Mouse (Mus musculus): ENCODE data around the gene Nck2. TPM values are rescaled to one million over a fixed set of nuclear protein-coding genes. Genes with fewer than 3 reads are reported as not detected.
A peak's percentile ranks its signal among the peaks of the same experiment; 100 is the strongest.

Gene Nck2
- polyA plus RNA-seq, 1 experiment from 2014 or later: 60.2 TPM

DNA sequence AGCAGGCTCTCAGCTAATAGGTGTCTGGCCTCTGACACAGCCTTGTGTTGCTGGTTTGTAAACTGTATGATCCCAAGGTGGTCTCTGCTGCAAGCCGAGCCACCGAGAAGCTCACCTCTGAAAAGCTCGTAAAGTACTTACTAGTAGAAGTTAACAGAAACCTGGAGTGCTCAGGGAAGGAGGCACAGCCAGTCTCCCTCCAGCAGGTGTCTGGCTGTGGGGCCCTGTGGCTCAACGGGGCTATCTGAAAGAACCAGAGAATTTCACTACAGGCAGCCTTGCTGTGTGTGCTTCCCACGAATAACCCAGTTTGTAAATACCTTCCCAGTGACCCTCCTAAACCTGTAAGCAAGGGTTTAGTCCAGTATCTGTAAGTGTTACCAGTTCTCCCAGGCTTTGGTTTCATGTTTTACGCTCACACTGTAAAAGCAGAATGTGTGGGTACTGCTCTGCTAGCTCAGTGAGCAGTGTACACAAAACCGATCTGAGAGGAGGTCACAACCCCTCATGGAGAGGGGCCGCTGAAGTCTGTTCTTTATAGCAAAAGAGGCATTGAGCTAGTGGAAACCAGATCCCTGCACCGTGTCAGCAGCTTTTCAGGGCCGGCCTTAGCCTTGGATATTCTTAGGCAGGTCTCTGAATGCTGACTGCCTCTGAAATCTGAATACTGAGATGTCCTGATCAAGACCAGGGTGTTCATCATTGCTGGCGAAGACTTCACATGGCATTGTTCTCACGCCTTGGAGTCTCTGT is 111.0 kb downstream of the Nck2 start:
- Histone ChIP-seq H3K9me3 (no peaks in the 10 kb centered on the region), H3K36me3 (peaks cover 14% of the 10 kb centered on the region), H3K4me1 (0 out of 2 replicates have a peak, but pooled peaks cover 9% of the 10 kb centered on the region), H3K27ac (replicated peaks) (no peak overlapping the region), H3K4me3 (no peak overlapping the region), H3K9ac (replicated peaks) (no peak overlapping the region), H3K4me2 (replicated peaks) (no peak overlapping the region), H3K27me3 (no peaks in the 10 kb centered on the region)
- no peak for ATAC-seq (replicated peaks)
- WGBS: 67% methylated on average over 12 of the region's 12 CpGs

DNA sequence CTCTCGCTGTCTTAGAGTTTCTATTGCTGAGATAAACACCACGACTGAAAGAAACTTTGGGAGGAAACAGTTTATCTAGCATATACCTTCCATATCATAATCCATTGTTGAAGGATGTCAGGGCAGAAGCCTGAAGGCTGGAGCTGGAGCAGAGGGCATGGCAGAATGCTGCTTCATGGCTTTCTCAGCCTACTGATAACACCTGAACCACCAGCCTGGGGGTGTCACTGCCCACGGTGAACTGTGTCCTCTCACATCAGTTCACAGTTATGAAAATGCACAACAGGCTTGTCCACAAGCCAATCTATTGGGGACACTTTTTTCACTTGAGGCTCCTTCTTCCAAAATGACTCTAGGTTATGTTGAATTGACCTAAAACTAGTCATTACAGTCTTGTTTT is 114.0 kb downstream of the Nck2 start:
- no peak overlapping the region for H3K9ac ChIP-seq (replicated peaks)
- H3K4me1 ChIP-seq: peaks cover 8% of the 10 kb centered on the region; the same call in 1 of the 2 replicates
- no peaks in the 10 kb centered on the region for H3K27me3 ChIP-seq
- H3K27ac ChIP-seq (replicated peaks): no peak overlapping the region
- 96% methylated on average over 3 of the region's 3 CpGs for WGBS
- peaks cover 14% of the 10 kb centered on the region for H3K36me3 ChIP-seq
- no peak overlapping the region for H3K4me3 ChIP-seq
- no peak overlapping the region for H3K4me2 ChIP-seq (replicated peaks)
- H3K9me3 ChIP-seq: no peaks in the 10 kb centered on the region
- ATAC-seq (replicated peaks): no peak

DNA sequence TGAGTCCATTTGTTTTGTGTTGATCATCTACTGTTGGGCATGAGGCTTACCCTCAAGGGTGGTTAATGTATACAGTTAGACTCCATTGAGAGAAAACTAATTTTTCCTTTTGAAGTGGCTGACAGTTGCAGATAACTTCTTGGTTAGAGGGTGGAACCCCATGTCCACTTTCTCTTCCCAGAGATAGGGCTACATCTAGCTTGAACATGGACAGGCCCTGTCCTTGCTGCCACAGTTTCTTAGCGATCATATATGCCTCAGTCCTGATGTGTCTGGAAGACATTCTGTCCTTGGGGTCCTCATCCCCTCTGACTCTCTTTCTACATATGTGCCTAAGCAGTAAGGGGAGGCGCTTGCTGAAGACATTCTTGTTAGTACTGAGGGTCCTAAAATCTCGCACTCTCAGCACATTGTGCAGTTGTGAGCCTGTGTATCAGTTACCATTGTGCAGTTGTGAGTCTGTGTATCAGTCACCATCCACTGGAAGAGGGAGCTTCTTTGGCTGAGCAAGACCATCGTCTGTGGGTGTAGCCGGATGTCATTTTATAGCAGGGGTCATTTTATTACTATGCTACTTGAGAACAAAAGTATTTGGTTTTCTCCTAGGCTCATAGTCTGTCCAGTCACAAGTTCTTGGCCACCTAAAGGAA is 114.8 kb downstream of the Nck2 start:
- Histone ChIP-seq H3K9ac (replicated peaks) (no peak overlapping the region), H3K4me3 (no peak overlapping the region), H3K36me3 (peaks cover 7% of the 10 kb centered on the region), H3K27me3 (no peaks in the 10 kb centered on the region), H3K4me2 (replicated peaks) (no peak overlapping the region), H3K4me1 (peaks cover 8% of the 10 kb centered on the region; the same call in 1 of the 2 replicates), H3K9me3 (no peaks in the 10 kb centered on the region), H3K27ac (replicated peaks) (no peak overlapping the region)
- ATAC-seq (replicated peaks): no peak
- 94% methylated on average over 5 of the region's 5 CpGs for WGBS

DNA sequence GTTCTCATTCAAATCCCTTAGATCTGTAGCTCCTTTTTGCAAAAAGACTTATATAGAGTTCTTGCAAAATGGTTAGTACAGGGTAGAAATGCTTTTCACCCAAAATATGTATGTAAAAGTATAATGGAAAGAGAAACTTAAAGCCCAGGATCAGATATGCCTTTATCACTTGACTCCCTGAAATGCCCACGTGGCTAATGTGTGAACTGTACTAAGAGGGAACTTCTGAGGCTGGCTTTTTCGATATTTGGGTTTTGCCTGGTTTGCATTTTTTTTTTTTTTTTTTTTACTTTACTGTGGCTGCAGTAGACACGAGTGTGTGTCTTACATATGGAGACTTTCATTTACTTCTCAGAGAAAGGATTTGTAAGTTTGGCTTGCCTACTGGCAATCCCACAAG is 116.7 kb downstream of the Nck2 start:
- Histone ChIP-seq H3K27ac (replicated peaks) (no peak overlapping the region), H3K4me1 (peaks cover 8% of the 10 kb centered on the region; the same call in 1 of the 2 replicates), H3K9ac (replicated peaks) (no peak overlapping the region), H3K9me3 (no peaks in the 10 kb centered on the region), H3K4me2 (replicated peaks) (no peak overlapping the region), H3K4me3 (no peak overlapping the region), H3K27me3 (no peaks in the 10 kb centered on the region), H3K36me3 (no peaks in the 10 kb centered on the region)
- ATAC-seq (replicated peaks): no peak
- WGBS: 91% methylated on average over 3 of the region's 3 CpGs

DNA sequence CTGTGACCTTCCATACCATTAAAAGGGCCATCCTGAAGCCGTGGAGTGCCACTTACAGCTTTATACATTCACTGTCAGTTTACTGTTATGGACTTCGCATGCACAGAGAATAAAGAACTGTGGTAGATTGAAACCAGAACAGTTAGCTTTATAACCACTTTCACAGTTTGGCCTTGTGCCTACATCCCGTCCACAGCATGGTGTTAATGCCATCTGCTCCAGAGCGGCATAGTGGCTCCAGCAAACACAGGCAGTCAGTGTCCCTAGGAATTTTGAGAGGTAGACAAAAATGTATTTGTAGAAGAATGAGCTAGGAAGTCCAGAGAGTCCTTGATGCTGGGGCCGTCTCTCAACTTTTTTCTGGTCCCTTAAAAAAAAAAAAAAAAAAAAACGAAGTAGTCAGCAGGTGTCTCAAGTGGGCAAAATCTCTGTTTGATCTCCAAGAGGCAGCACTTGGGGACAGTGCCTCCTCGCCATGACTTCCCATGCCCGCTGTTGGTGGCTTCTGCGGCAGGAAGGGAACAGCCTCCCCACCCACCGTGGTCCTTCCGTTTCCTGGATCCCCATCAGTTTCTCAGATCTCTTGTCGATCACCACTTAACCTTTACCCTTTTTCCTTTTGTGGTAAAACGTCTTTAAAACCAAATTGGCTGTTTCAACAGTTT is 117.8 kb downstream of the Nck2 start:
- Histone ChIP-seq H3K27ac (replicated peaks) (peak overlapping the region; percentile 55; the same call in 1 of the 2 replicates), H3K4me1 (peaks cover 8% of the 10 kb centered on the region; the same call in 1 of the 2 replicates), H3K36me3 (no peaks in the 10 kb centered on the region), H3K9me3 (no peaks in the 10 kb centered on the region), H3K9ac (replicated peaks) (no peak overlapping the region), H3K27me3 (no peaks in the 10 kb centered on the region), H3K4me3 (no peak overlapping the region), H3K4me2 (replicated peaks) (no peak overlapping the region)
- WGBS: 77% methylated on average over 13 of the region's 13 CpGs
- ATAC-seq (replicated peaks): no peak

DNA sequence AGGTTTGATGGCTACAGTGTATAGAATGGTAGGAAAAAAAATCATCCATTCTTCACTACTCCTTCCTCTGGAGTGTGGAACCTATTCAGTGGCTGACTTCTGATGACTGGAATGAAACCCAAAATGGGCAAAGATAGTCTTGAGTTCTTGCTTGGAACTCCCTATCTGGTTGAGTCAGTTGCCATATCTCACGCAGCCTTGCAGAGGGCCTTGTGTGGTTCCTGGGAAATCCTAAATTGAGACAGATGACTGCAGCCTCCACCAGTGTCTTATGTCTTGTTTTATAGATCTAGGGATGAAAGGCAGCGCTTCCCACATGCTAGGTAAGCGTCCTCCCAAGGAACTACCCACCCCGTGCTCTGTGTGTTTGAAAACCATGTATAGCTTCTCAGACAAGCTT is 120.9 kb downstream of the Nck2 start:
- no peaks in the 10 kb centered on the region for H3K9me3 ChIP-seq
- no peaks in the 10 kb centered on the region for H3K27me3 ChIP-seq
- no peak overlapping the region for H3K4me3 ChIP-seq
- no peak overlapping the region for H3K9ac ChIP-seq (replicated peaks)
- H3K4me1 ChIP-seq: peaks cover 11% of the 10 kb centered on the region; the same call in 1 of the 2 replicates
- no peak overlapping the region for H3K4me2 ChIP-seq (replicated peaks)
- WGBS: 95% methylated on average over 4 of the region's 4 CpGs
- ATAC-seq (replicated peaks): no peak
- H3K36me3 ChIP-seq: no peaks in the 10 kb centered on the region
- H3K27ac ChIP-seq (replicated peaks): no peak overlapping the region

DNA sequence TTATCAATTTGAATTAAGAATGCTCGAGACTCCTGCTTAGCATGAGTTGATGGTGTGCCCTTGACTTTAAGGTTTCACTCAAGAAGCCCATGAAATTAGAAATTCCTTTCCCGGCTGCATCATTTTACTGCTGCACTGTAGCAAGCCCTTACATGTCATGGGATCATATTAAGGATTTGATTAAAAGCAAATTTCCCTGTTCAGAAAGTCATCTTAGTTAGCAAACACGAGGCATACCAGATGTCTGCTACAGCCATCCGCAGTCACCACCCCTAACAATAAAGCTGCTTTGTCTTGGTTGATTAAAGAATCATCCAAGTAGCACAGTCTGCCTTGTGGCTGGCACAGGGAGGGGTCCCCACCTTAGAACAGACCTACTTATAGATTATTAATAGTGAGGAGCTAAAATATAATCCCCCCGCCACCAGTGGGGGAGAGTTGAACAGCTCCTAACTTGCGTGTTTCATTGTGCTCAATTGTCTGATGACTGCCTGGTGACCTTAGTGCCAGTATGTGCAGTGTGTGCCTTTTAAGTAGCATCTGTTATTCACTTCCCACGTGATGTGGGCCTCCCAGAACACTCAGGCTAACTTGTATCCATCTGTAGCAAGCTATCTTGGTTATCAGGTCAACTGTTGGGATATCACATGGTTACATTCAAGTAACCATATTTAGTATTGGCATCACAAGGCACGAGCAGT is 122.4 kb downstream of the Nck2 start:
- 80% methylated on average over 8 of the region's 8 CpGs for WGBS
- Histone ChIP-seq H3K4me1 (peaks cover 10% of the 10 kb centered on the region; the same call in 1 of the 2 replicates), H3K9ac (replicated peaks) (no peak overlapping the region), H3K36me3 (peaks cover 3% of the 10 kb centered on the region; the same call in 1 of the 2 replicates), H3K27me3 (no peaks in the 10 kb centered on the region), H3K27ac (replicated peaks) (no peak overlapping the region), H3K4me2 (replicated peaks) (no peak overlapping the region), H3K9me3 (no peaks in the 10 kb centered on the region), H3K4me3 (no peak overlapping the region)
- ATAC-seq (replicated peaks): no peak

DNA sequence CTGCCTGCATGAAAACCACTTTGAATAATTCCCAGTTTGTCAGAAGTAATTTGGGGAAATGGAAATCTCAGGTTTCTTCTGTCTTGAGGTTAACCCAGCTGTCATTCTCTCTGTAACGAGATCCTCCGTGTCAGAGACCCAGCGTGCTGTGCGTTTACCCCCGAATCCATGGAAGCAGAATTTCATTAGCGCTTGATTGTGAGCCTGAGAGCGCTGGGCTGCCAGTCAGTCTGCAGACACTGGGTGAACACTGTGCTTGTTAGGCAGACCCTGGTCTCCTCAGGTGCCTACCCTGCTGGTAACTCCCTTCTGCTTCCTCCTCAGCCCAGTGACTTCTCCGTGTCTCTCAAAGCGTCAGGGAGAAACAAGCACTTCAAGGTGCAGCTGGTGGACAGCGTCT is 124.4 kb downstream of the Nck2 start:
- Histone ChIP-seq H3K27me3 (no peaks in the 10 kb centered on the region), H3K27ac (replicated peaks) (no peak overlapping the region; the same call in 1 of the 2 replicates), H3K9me3 (no peaks in the 10 kb centered on the region), H3K36me3 (peaks cover 3% of the 10 kb centered on the region; the same call in 1 of the 2 replicates), H3K4me2 (replicated peaks) (no peak overlapping the region), H3K4me1 (0 out of 2 replicates have a peak, but pooled peaks cover 4% of the 10 kb centered on the region), H3K4me3 (no peak overlapping the region), H3K9ac (replicated peaks) (no peak overlapping the region)
- 42% methylated on average over 10 of the region's 10 CpGs for WGBS
- ATAC-seq (replicated peaks): peak; percentile 49; the same call in 1 of the 2 replicates

DNA sequence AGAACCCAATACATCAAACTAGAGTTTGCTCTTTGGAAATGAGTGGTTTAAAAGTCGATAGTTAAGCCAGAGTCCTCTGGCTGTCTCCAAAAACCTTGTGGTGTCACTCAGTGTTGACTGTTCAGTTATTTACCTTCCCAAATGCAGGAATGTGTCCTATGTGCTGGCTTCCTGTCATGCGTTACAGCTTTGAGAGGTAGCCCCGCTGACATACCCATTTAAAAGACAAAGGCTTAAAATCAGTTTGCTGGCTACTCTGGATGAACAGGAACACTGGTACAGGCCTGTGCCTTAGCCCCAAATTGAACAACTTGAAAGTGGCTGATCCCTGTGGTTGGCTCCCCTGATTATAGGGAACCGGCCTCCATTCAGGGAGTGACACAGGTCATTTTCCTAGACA is 126.7 kb downstream of the Nck2 start:
- Histone ChIP-seq H3K4me3 (no peak overlapping the region), H3K27ac (replicated peaks) (no peak overlapping the region), H3K36me3 (peaks cover 3% of the 10 kb centered on the region; the same call in 1 of the 2 replicates), H3K4me2 (replicated peaks) (no peak overlapping the region), H3K9me3 (no peaks in the 10 kb centered on the region), H3K27me3 (no peaks in the 10 kb centered on the region), H3K9ac (replicated peaks) (no peak overlapping the region), H3K4me1 (0 out of 2 replicates have a peak, but pooled peaks cover 4% of the 10 kb centered on the region)
- no peak for ATAC-seq (replicated peaks)
- WGBS: 91% methylated on average over 4 of the region's 4 CpGs

DNA sequence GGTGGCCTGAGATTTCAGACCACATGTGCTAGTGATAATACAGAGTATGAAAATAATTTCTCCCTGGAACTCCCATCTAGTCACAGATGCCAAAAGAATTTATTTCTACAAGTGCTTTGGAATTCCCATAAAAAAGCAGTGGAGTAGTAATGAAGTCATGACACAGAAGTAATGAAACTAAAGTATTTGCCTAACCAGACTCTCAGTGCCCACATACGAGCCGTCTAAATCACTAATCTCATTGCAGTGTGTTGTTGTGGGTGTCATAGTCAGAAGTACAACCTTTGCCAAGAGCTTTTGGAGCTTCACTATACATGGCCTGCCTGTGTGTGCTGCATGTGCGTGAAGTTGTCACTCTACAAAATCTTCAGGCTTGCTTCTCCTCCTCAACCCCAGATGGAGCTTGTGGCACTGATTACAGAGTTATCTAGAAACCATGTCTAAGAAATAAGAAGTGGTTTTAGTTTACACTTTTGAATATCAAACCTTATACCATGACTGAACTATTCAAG is 130.5 kb downstream of the Nck2 start:
- Histone ChIP-seq H3K4me2 (replicated peaks) (no peak overlapping the region), H3K27me3 (no peaks in the 10 kb centered on the region), H3K4me1 (no peaks in the 10 kb centered on the region), H3K27ac (replicated peaks) (no peak overlapping the region), H3K4me3 (no peak overlapping the region), H3K9me3 (no peaks in the 10 kb centered on the region), H3K9ac (replicated peaks) (no peak overlapping the region), H3K36me3 (peaks cover 3% of the 10 kb centered on the region; the same call in 1 of the 2 replicates)
- 83% methylated on average over 3 of the region's 3 CpGs for WGBS
- ATAC-seq (replicated peaks): no peak; the same call in 1 of the 2 replicates

DNA sequence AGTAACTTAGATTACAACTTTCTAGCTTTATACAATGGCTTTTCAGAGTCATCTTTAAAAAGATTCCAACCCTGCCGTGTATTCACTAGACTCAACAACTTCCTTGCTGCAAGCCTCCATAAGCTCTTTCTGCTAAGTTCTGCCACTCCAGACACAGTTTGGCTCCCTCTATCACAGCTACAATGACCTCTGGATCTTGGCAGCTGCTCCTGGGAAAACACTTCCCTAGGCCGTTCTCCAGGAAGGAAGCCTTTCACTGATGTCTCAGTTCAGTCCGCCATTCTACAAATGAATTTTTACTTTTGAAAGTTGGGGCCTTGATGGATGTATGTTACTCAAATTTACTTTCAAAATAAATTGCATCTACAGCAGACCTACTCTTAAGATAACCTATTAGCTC is 133.0 kb downstream of the Nck2 start:
- WGBS: 82% methylated on average over 3 of the region's 3 CpGs
- ATAC-seq (replicated peaks): no peak
- H3K27ac ChIP-seq (replicated peaks): no peak overlapping the region

More for the DNA sequence above, 133.0 kb downstream of the Nck2 start:
- no peaks in the 10 kb centered on the region for H3K9me3 ChIP-seq
- H3K9ac ChIP-seq (replicated peaks): no peak overlapping the region
- no peak overlapping the region for H3K4me2 ChIP-seq (replicated peaks)
- no peaks in the 10 kb centered on the region for H3K27me3 ChIP-seq
- H3K4me1 ChIP-seq: no peaks in the 10 kb centered on the region
- H3K36me3 ChIP-seq: no peaks in the 10 kb centered on the region
- no peak overlapping the region for H3K4me3 ChIP-seq
